Mouse (Mus musculus): ENCODE data around the gene Slc22a18. TPM values are rescaled to one million over a fixed set of nuclear protein-coding genes. Genes with fewer than 3 reads are reported as not detected.
"Not testable (repeated sequence)": the region's sequence is repeated elsewhere in the genome, so short reads cannot be mapped to it uniquely, and the experiment has no call there.

The Slc22a18 gene
- total and polyA plus RNA-seq, 3 experiments = 5.8 to 19.8 TPM; not detected in 1

- H3K27me3 ChIP-seq (ENCODE audit: control insufficient read depth in 1 of 2, insufficient read depth in 2 of 2, low read length in 2 of 2) = no peaks in the 10 kb centered on the region
- no peak overlapping the region for H3K27ac ChIP-seq (ENCODE audit: control insufficient read depth, low read depth, low read length)
- no peak overlapping the region for H3K9ac ChIP-seq (ENCODE audit: control insufficient read depth, low read depth, low read length, poor library complexity, severe bottlenecking)
- H3K4me3 ChIP-seq (ENCODE audit: control insufficient read depth in 1 of 2, insufficient read depth in 1 of 2, low read depth in 2 of 2, low read length in 2 of 2) = no peak overlapping the region
- DNase-seq (ENCODE audit: low read depth, low spot score) = no peak
- H3K9me3 ChIP-seq (replicated peaks; ENCODE audit: insufficient read depth, low read length) = no peaks in the 10 kb centered on the region
- peaks cover 14% of the 10 kb centered on the region for H3K79me2 ChIP-seq (ENCODE audit: control insufficient read depth, insufficient read depth, low read length, poor library complexity)
- H3K4me1 ChIP-seq (ENCODE audit: control insufficient read depth in 1 of 2, insufficient read depth in 2 of 2, low read length in 2 of 2) = peaks cover 5 to 14% of the 10 kb centered on the region in 2 experiments; a peak in 3 of 4 replicates
- H3K36me3 ChIP-seq (ENCODE audit: control insufficient read depth in 1 of 2, insufficient read depth in 2 of 2, low read length in 2 of 2) = peaks cover 44 to 49% of the 10 kb centered on the region in 2 experiments
- TF ChIP-seq USF2 (IDR thresholded peaks at IDR 0.05; ENCODE audit: borderline replicate concordance in 1 of 2, insufficient read depth in 1 of 2, low read depth in 1 of 2, low read length in 2 of 2) (no peak), JUND (IDR thresholded peaks at IDR 0.05; ENCODE audit: low read depth, low read length) (no peak), HCFC1 (IDR thresholded peaks at IDR 0.05; ENCODE audit: low read depth, low read length) (no peak)
Observed at GRCm38 (mm10) chr7:143536251-143536650, 62.7 kb downstream of the Slc22a18 start.

GRCm38 (mm10) chr7:143538229-143538628 is 64.7 kb downstream of the Slc22a18 start:
- H3K36me3 ChIP-seq (ENCODE audit: control insufficient read depth in 1 of 2, insufficient read depth in 2 of 2, low read length in 2 of 2) = peaks cover 39 to 56% of the 10 kb centered on the region in 2 experiments
- DNase-seq (ENCODE audit: low read depth, low spot score); H3K27me3 ChIP-seq (ENCODE audit: control insufficient read depth in 1 of 2, insufficient read depth in 2 of 2, low read length in 2 of 2); H3K27ac ChIP-seq (ENCODE audit: control insufficient read depth, low read depth, low read length); H3K4me3 ChIP-seq (ENCODE audit: control insufficient read depth in 1 of 2, insufficient read depth in 1 of 2, low read depth in 2 of 2, low read length in 2 of 2); H3K9ac ChIP-seq (ENCODE audit: control insufficient read depth, low read depth, low read length, poor library complexity, severe bottlenecking); H3K9me3 ChIP-seq (replicated peaks; ENCODE audit: insufficient read depth, low read length): not testable (repeated sequence)
- H3K4me1 ChIP-seq (ENCODE audit: control insufficient read depth in 1 of 2, insufficient read depth in 2 of 2, low read length in 2 of 2) = peaks cover 11 to 19% of the 10 kb centered on the region in 2 experiments
- H3K79me2 ChIP-seq (ENCODE audit: control insufficient read depth, insufficient read depth, low read length, poor library complexity) = peaks cover 34% of the 10 kb centered on the region

DNA sequence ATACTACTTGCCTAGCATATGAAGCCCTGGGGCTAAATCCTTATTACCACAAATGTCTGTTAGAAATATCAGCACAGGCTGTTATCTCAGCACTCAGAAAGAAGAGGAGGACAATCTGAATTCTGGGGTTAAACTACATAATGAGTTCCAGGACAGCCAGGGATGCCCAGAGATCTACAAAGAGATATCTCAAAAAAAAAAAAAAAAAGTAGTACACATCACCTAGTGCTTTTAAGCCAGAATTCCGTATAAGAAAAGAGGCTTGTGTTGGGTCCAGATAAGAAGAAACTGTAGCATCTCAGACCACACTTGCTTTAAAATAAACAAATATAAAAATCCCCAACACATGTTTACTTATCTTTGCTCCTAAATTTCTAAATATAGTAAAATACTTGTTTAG is 65.1 kb downstream of the Slc22a18 start:
- Histone ChIP-seq H3K27ac (ENCODE audit: control insufficient read depth, low read depth, low read length) (no peak overlapping the region), H3K9me3 (replicated peaks; ENCODE audit: insufficient read depth, low read length) (no peaks in the 10 kb centered on the region), H3K27me3 (ENCODE audit: control insufficient read depth in 1 of 2, insufficient read depth in 2 of 2, low read length in 2 of 2) (no peaks in the 10 kb centered on the region), H3K4me3 (ENCODE audit: control insufficient read depth in 1 of 2, insufficient read depth in 1 of 2, low read depth in 2 of 2, low read length in 2 of 2) (no peak overlapping the region), H3K79me2 (ENCODE audit: control insufficient read depth, insufficient read depth, low read length, poor library complexity) (peaks cover 39% of the 10 kb centered on the region), H3K36me3 (ENCODE audit: control insufficient read depth in 1 of 2, insufficient read depth in 2 of 2, low read length in 2 of 2) (peaks cover 39 to 56% of the 10 kb centered on the region in 2 experiments), H3K9ac (ENCODE audit: control insufficient read depth, low read depth, low read length, poor library complexity, severe bottlenecking) (no peak overlapping the region), H3K4me1 (ENCODE audit: control insufficient read depth in 1 of 2, insufficient read depth in 2 of 2, low read length in 2 of 2) (peaks cover 10 to 23% of the 10 kb centered on the region in 2 experiments)
- DNase-seq (ENCODE audit: low read depth, low spot score) = peak; percentile 35
- no peak for TF ChIP-seq SMC3 (IDR thresholded peaks at IDR 0.05; ENCODE audit: low read depth, low read length)
- TF ChIP-seq NRF1 (IDR thresholded peaks at IDR 0.05; ENCODE audit: insufficient read depth, low read depth, low read length, poor library complexity, severe bottlenecking) = no peak
- TF ChIP-seq POLR2AphosphoS5 (IDR thresholded peaks at IDR 0.05; ENCODE audit: borderline replicate concordance, low read depth, low read length) = no peak
- TF ChIP-seq BHLHE40 (IDR thresholded peaks at IDR 0.05; ENCODE audit: borderline replicate concordance, low read depth, low read length) = no peak
- TF ChIP-seq UBTF (IDR thresholded peaks at IDR 0.05; ENCODE audit: borderline replicate concordance, insufficient read depth, low read depth, low read length) = no peak
- TF ChIP-seq GATA1 (IDR thresholded peaks at IDR 0.05; ENCODE audit: low read depth, low read length) = peak; percentile 61; the same call in 1 of the 2 replicates
- no peak for TF ChIP-seq MEF2A (IDR thresholded peaks at IDR 0.05; ENCODE audit: extremely low read depth, insufficient replicate concordance, low read depth, low read length, poor library complexity, severe bottlenecking)
- no peak for TF ChIP-seq SIN3A (IDR thresholded peaks at IDR 0.05; ENCODE audit: low read length)
- TF ChIP-seq CHD2 (IDR thresholded peaks at IDR 0.05; ENCODE audit: low read length) = no peak
- no peak for TF ChIP-seq CTCF (IDR thresholded peaks at IDR 0.05 in 2 of 3, conservative IDR thresholded peaks at IDR 0.05 in 1 of 3; ENCODE audit: control insufficient read depth in 1 of 3, insufficient read depth in 1 of 3, low read depth in 2 of 3, low read length in 3 of 3, poor library complexity in 1 of 3, severe bottlenecking in 1 of 3)
- no peak for TF ChIP-seq MAX (IDR thresholded peaks at IDR 0.05; ENCODE audit: low read length)
- peak; percentile 84 for TF ChIP-seq ZNF384 (IDR thresholded peaks at IDR 0.05; ENCODE audit: low read depth, low read length)
- peak in 1 of 2 experiments; percentile 46; a peak in 2 of 4 replicates for TF ChIP-seq EP300 (IDR thresholded peaks at IDR 0.05; ENCODE audit: low read depth in 1 of 2, low read length in 2 of 2)
- no peak for TF ChIP-seq MAFK (IDR thresholded peaks at IDR 0.05; ENCODE audit: borderline replicate concordance, low read depth, low read length)
- 0 out of 2 replicates have a peak, but pooled peaks have one; percentile 1 for TF ChIP-seq MXI1 (IDR thresholded peaks at IDR 0.05; ENCODE audit: low read depth, low read length)
- TF ChIP-seq TAL1 (IDR thresholded peaks at IDR 0.05; ENCODE audit: low read length) = peak; percentile 22; the same call in 1 of the 2 replicates
